Mouse (Mus musculus): ENCODE measurements at regions not wholly inside any gene's neighbourhood (a gene's known extent, or its start where the extent isn't known, plus 50 kb on each side); places are given as distances from the start of the nearest gene placed in this dataset.

DNA sequence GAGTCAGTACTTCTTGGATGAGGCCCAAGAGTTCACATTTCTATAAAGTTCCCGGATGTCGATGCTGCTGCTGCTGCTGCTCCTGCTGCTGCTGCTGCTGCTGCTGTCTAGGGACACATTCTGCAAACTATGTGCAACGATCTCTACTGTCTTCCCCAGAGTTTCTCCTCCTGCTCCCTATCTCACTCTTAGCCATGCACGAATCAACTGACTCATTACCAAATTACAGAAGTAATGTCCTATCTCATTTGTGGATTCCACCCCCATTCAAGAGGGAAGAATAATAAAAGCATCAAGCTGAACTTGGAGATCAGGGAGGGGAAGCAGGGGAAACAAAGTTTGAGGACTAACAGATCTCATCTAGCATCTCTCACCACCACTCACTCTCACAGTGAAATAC is 130.0 kb upstream of the Fam78b start:
- H3K4me2 ChIP-seq (ENCODE audit: low read depth, low read length) = no peak overlapping the region
- no peak overlapping the region for H3K4me3 ChIP-seq (ENCODE audit: low read length)
- no peaks in the 10 kb centered on the region for H3K27me3 ChIP-seq (replicated peaks; ENCODE audit: control insufficient read depth, insufficient read depth, low read length)
- H3K9ac ChIP-seq (ENCODE audit: low read depth, low read length) = no peak overlapping the region
- no peak for ATAC-seq
- H3K4me1 ChIP-seq (ENCODE audit: control insufficient read depth, insufficient read depth, low read length) = no peaks in the 10 kb centered on the region
- H3K9me3 ChIP-seq (ENCODE audit: control insufficient read depth, low read length) = no peaks in the 10 kb centered on the region
- no peak overlapping the region for H3K27ac ChIP-seq (ENCODE audit: low read length)
- 76% methylated on average over 4 of the region's 4 CpGs for WGBS
- no peaks in the 10 kb centered on the region for H3K36me3 ChIP-seq (ENCODE audit: control insufficient read depth, insufficient read depth, low read length)

- Histone ChIP-seq H3K36me3 (ENCODE audit: control insufficient read depth, insufficient read depth, low read length) (no peaks in the 10 kb centered on the region), H3K4me1 (ENCODE audit: control insufficient read depth, insufficient read depth, low read length) (no peaks in the 10 kb centered on the region), H3K4me3 (ENCODE audit: low read length) (no peak overlapping the region), H3K9me3 (ENCODE audit: control insufficient read depth, low read length) (no peaks in the 10 kb centered on the region), H3K27me3 (replicated peaks; ENCODE audit: control insufficient read depth, insufficient read depth, low read length) (no peaks in the 10 kb centered on the region), H3K4me2 (ENCODE audit: low read depth, low read length) (no peak overlapping the region), H3K27ac (ENCODE audit: low read length) (no peak overlapping the region), H3K9ac (ENCODE audit: low read depth, low read length) (no peak overlapping the region)
- no peak for ATAC-seq
- 86% methylated on average over 2 of the region's 2 CpGs for WGBS
Observed at GRCm38 (mm10) chr1:166876452-166876851, 124.8 kb upstream of the Fam78b start.

DNA sequence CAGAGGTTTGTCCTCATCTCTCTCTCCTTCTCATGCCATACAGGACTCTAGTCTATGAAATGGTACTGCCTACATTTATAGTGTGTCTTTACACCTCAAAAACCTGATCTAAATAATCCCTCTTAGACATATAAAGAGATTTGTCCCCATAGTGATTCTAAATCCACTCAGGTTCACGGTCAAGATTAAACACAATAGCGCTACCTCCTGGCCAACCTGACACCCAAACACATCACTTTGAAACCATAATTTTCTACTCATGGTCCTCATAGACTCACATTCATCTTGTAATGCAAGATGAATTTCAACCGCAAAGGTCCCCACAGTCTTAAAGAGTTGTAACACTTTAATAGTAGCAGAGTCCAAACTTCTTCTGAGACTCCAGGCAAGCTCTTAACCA is 118.0 kb upstream of the Fam78b start:
- H3K9ac ChIP-seq (ENCODE audit: low read depth, low read length) = no peak overlapping the region
- no peaks in the 10 kb centered on the region for H3K9me3 ChIP-seq (ENCODE audit: control insufficient read depth, low read length)
- H3K36me3 ChIP-seq (ENCODE audit: control insufficient read depth, insufficient read depth, low read length) = no peaks in the 10 kb centered on the region
- no peaks in the 10 kb centered on the region for H3K4me1 ChIP-seq (ENCODE audit: control insufficient read depth, insufficient read depth, low read length)
- no peak for ATAC-seq
- no peak overlapping the region for H3K27ac ChIP-seq (ENCODE audit: low read length)
- H3K4me3 ChIP-seq (ENCODE audit: low read length) = no peak overlapping the region
- no peaks in the 10 kb centered on the region for H3K27me3 ChIP-seq (replicated peaks; ENCODE audit: control insufficient read depth, insufficient read depth, low read length)
- no peak overlapping the region for H3K4me2 ChIP-seq (ENCODE audit: low read depth, low read length)
- WGBS = 81% methylated on average over 3 of the region's 3 CpGs

DNA sequence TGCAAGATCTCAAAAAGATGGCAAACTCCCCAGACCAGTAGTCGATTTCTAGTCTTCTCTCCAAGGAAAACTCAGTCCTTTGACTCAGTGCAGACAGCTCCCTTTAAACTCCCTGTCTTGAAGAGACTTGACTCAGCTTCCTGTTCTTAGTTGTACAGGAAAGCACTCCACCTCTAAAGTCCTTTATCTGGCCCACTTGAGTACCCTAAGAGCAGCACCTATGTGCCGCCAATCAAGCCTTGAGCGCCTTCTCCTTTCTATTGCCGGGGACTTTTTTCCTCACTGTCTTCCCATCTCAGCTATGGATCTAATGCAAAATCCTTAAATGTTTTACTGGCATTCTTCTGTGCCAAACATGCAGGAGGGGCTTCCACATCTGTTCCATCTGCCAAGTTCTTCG is 105.3 kb upstream of the Fam78b start:
- Histone ChIP-seq H3K4me3 (ENCODE audit: low read length) (no peak overlapping the region), H3K27me3 (replicated peaks; ENCODE audit: control insufficient read depth, insufficient read depth, low read length) (no peaks in the 10 kb centered on the region), H3K4me2 (ENCODE audit: low read depth, low read length) (no peak overlapping the region), H3K4me1 (ENCODE audit: control insufficient read depth, insufficient read depth, low read length) (peaks cover 9% of the 10 kb centered on the region; the same call in 1 of the 2 replicates), H3K9ac (ENCODE audit: low read depth, low read length) (no peak overlapping the region), H3K27ac (ENCODE audit: low read length) (no peak overlapping the region), H3K9me3 (ENCODE audit: control insufficient read depth, low read length) (no peaks in the 10 kb centered on the region), H3K36me3 (ENCODE audit: control insufficient read depth, insufficient read depth, low read length) (no peaks in the 10 kb centered on the region)
- ATAC-seq = no peak
- 87% methylated on average over 5 of the region's 5 CpGs for WGBS

GRCm38 (mm10) chr1:166898741-166899140 is 102.5 kb upstream of the Fam78b start:
- WGBS = 86% methylated on average over 2 of the region's 2 CpGs
- no peaks in the 10 kb centered on the region for H3K36me3 ChIP-seq (ENCODE audit: control insufficient read depth, insufficient read depth, low read length)
- H3K27me3 ChIP-seq (replicated peaks; ENCODE audit: control insufficient read depth, insufficient read depth, low read length) = no peaks in the 10 kb centered on the region
- no peak for ATAC-seq
- no peak overlapping the region for H3K4me3 ChIP-seq (ENCODE audit: low read length)
- H3K4me1 ChIP-seq (ENCODE audit: control insufficient read depth, insufficient read depth, low read length) = peaks cover 9% of the 10 kb centered on the region; the same call in 1 of the 2 replicates
- no peak overlapping the region for H3K9ac ChIP-seq (ENCODE audit: low read depth, low read length)
- no peak overlapping the region for H3K27ac ChIP-seq (ENCODE audit: low read length)
- H3K9me3 ChIP-seq (ENCODE audit: control insufficient read depth, low read length) = no peaks in the 10 kb centered on the region
- no peak overlapping the region for H3K4me2 ChIP-seq (ENCODE audit: low read depth, low read length)

DNA sequence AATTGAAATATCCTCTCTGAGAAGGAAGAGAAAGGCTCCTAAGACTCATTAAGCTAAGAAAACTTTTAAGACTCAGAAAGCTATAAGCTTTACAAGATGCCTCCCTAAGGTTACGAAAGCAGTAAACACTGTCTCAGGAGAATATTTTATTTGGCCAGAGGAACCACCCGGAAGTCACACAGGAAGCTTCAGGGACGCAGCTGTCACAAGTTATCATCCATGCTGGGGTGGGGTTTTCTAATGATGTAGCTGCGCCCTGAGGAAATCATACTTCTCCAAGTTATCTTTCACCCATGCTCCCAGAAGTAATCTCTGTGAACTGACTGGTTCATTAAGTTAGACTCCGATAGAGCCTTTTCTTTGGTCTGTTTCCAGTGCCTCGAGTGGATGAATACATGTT is 102.0 kb upstream of the Fam78b start:
- Histone ChIP-seq H3K9me3 (ENCODE audit: control insufficient read depth, low read length) (no peaks in the 10 kb centered on the region), H3K4me3 (ENCODE audit: low read length) (no peak overlapping the region), H3K27me3 (replicated peaks; ENCODE audit: control insufficient read depth, insufficient read depth, low read length) (no peaks in the 10 kb centered on the region), H3K27ac (ENCODE audit: low read length) (no peak overlapping the region), H3K36me3 (ENCODE audit: control insufficient read depth, insufficient read depth, low read length) (no peaks in the 10 kb centered on the region), H3K4me2 (ENCODE audit: low read depth, low read length) (no peak overlapping the region), H3K4me1 (ENCODE audit: control insufficient read depth, insufficient read depth, low read length) (peaks cover 9% of the 10 kb centered on the region; the same call in 1 of the 2 replicates), H3K9ac (ENCODE audit: low read depth, low read length) (no peak overlapping the region)
- 65% methylated on average over 6 of the region's 6 CpGs for WGBS
- ATAC-seq = no peak

DNA sequence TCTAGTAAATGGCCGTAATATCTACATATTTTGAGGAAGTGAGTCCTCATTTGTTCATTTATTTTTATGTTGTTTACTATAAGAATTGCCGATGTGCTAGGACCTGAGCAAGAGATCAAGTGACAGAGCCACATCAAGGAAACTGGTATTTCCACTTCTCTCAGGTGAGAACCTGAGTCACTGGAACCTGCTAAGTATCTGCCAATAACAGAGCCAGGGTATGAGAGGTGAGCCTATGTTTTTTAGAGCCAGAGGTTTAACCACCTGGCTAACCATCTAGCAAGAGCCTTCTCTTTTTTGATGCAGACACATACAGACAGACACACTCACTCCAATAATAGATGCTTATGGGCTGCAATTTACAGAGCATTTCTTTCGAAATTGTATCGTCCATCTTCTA is 101.2 kb upstream of the Fam78b start:
- Histone ChIP-seq H3K9me3 (ENCODE audit: control insufficient read depth, low read length) (no peaks in the 10 kb centered on the region), H3K36me3 (ENCODE audit: control insufficient read depth, insufficient read depth, low read length) (no peaks in the 10 kb centered on the region), H3K4me3 (ENCODE audit: low read length) (no peak overlapping the region), H3K27ac (ENCODE audit: low read length) (no peak overlapping the region), H3K9ac (ENCODE audit: low read depth, low read length) (no peak overlapping the region), H3K27me3 (replicated peaks; ENCODE audit: control insufficient read depth, insufficient read depth, low read length) (no peaks in the 10 kb centered on the region), H3K4me2 (ENCODE audit: low read depth, low read length) (no peak overlapping the region), H3K4me1 (ENCODE audit: control insufficient read depth, insufficient read depth, low read length) (peaks cover 9% of the 10 kb centered on the region; the same call in 1 of the 2 replicates)
- 74% methylated on average over 4 of the region's 4 CpGs for WGBS
- ATAC-seq = no peak

DNA sequence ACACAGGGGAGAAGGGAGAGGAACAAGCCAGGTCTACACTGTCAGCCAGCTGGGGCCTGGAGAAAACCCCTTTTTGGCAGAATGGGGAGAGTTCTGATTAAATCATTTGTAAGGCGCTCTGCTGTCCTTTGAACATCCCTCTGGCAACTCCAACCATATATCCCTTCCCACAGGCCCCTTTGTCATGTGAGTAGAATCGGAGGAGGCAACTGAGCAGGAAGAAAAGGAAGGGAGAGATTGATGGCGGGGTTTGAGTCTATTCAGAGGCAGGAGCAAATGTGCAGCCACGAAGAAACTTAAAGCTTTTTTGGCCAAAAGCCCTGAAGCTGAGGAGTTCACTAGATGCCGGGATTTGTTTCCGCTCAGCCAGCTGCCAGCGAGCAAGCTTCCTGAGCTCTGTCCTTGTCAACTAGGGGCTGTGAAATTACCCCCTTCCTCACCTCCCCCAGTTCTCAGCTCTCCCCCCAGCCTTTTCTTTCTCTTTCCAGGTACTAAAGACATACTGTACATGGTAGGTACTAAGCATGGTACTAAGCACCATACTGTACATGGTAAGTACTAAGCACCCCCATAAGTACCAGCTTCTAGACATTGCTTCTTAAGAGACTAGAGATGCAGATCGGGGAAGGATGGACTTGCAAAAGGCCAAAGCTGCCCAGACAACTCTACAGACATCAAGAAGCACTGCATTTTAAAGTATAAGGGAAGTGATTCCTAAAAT is 100.6 kb upstream of the Fam78b start:
- no peaks in the 10 kb centered on the region for H3K36me3 ChIP-seq (ENCODE audit: control insufficient read depth, insufficient read depth, low read length)
- ATAC-seq = peak; percentile 59; the same call in 1 of the 2 replicates
- H3K9me3 ChIP-seq (ENCODE audit: control insufficient read depth, low read length) = no peaks in the 10 kb centered on the region
- peaks cover 9% of the 10 kb centered on the region; the same call in 1 of the 2 replicates for H3K4me1 ChIP-seq (ENCODE audit: control insufficient read depth, insufficient read depth, low read length)
- H3K4me3 ChIP-seq (ENCODE audit: low read length) = no peak overlapping the region
- no peak overlapping the region for H3K4me2 ChIP-seq (ENCODE audit: low read depth, low read length)
- no peak overlapping the region for H3K9ac ChIP-seq (ENCODE audit: low read depth, low read length)
- WGBS = 45% methylated on average over 8 of the region's 8 CpGs
- H3K27ac ChIP-seq (ENCODE audit: low read length) = no peak overlapping the region
- no peaks in the 10 kb centered on the region for H3K27me3 ChIP-seq (replicated peaks; ENCODE audit: control insufficient read depth, insufficient read depth, low read length)

GRCm38 (mm10) chr1:166901574-166901973 is 99.6 kb upstream of the Fam78b start:
- H3K4me2 ChIP-seq (ENCODE audit: low read depth, low read length) = no peak overlapping the region
- ATAC-seq = no peak
- no peaks in the 10 kb centered on the region for H3K9me3 ChIP-seq (ENCODE audit: control insufficient read depth, low read length)
- no peaks in the 10 kb centered on the region for H3K36me3 ChIP-seq (ENCODE audit: control insufficient read depth, insufficient read depth, low read length)
- H3K27me3 ChIP-seq (replicated peaks; ENCODE audit: control insufficient read depth, insufficient read depth, low read length) = no peaks in the 10 kb centered on the region
- WGBS = 67% methylated on average over 4 of the region's 4 CpGs
- H3K27ac ChIP-seq (ENCODE audit: low read length) = no peak overlapping the region
- no peak overlapping the region for H3K9ac ChIP-seq (ENCODE audit: low read depth, low read length)
- H3K4me1 ChIP-seq (ENCODE audit: control insufficient read depth, insufficient read depth, low read length) = peaks cover 9% of the 10 kb centered on the region; the same call in 1 of the 2 replicates
- no peak overlapping the region for H3K4me3 ChIP-seq (ENCODE audit: low read length)

DNA sequence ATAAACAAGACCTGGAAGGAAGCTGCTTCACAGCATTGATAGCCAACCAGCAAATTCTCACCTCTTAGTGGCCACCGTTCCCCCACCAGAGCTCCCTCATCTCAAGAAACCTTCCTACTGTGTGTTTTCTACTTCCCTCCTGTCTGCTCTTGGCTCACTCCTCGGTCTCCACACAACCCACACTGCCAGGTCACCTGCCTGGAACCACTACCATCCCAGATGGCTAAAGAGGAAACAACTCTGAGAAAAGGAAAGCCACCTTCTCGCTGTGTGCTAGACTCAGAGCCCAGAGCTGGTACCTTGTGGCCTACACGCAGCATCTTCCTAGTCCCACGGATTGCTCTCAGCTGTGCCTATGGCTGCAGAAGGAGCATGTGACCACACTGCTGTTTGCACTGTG is 97.8 kb upstream of the Fam78b start:
- H3K27me3 ChIP-seq (replicated peaks; ENCODE audit: control insufficient read depth, insufficient read depth, low read length) = no peaks in the 10 kb centered on the region
- no peak overlapping the region for H3K27ac ChIP-seq (ENCODE audit: low read length)
- no peaks in the 10 kb centered on the region for H3K36me3 ChIP-seq (ENCODE audit: control insufficient read depth, insufficient read depth, low read length)
- H3K4me2 ChIP-seq (ENCODE audit: low read depth, low read length) = no peak overlapping the region
- no peaks in the 10 kb centered on the region for H3K9me3 ChIP-seq (ENCODE audit: control insufficient read depth, low read length)
- peaks cover 9% of the 10 kb centered on the region; the same call in 1 of the 2 replicates for H3K4me1 ChIP-seq (ENCODE audit: control insufficient read depth, insufficient read depth, low read length)
- no peak for ATAC-seq
- H3K4me3 ChIP-seq (ENCODE audit: low read length) = no peak overlapping the region
- WGBS = 78% methylated on average over 5 of the region's 5 CpGs
- H3K9ac ChIP-seq (ENCODE audit: low read depth, low read length) = no peak overlapping the region
